Mouse (Mus musculus) naive thymus-derived CD4-positive, alpha-beta T cell, adult 2 months (primary cell): ENCODE measurements around the gene Kcnj10.
A peak's percentile ranks its signal among the peaks of the same experiment; 100 is the strongest.

Source experiments
- DNase-seq: peaks from one replicate; pipeline ENCODE4 v3.0.0-alpha.2; 2011; ENCODE audit warnings: low read depth

Gene Kcnj10

GRCm38 (mm10) chr1:172312768-172313561, 28.0 kb upstream of the Kcnj10 start:
- peak; percentile 55 for DNase-seq

GRCm38 (mm10) chr1:172313613-172314411, 27.2 kb upstream of the Kcnj10 start:
- peak; percentile 10 for DNase-seq

GRCm38 (mm10) chr1:172314911-172315310, 26.1 kb upstream of the Kcnj10 start:
- no peak for DNase-seq

GRCm38 (mm10) chr1:172317431-172317830, 23.6 kb upstream of the Kcnj10 start:
- DNase-seq = no peak

- no peak for DNase-seq
These were observed 23.1 kb upstream of the Kcnj10 start for GRCm38 (mm10) chr1:172317946-172318345.

GRCm38 (mm10) chr1:172318424-172319035, 22.5 kb upstream of the Kcnj10 start:
- no peak for DNase-seq

GRCm38 (mm10) chr1:172319346-172319745, 21.7 kb upstream of the Kcnj10 start:
- DNase-seq = no peak

GRCm38 (mm10) chr1:172319921-172320411, 21.0 kb upstream of the Kcnj10 start:
- no peak for DNase-seq

- no peak for DNase-seq
These were observed 18.3 kb upstream of the Kcnj10 start for GRCm38 (mm10) chr1:172322725-172323124.

- DNase-seq = no peak
These were observed 17.7 kb upstream of the Kcnj10 start for GRCm38 (mm10) chr1:172323298-172323697.

- DNase-seq = no peak
These were observed 17.1 kb upstream of the Kcnj10 start for GRCm38 (mm10) chr1:172323801-172324359.

GRCm38 (mm10) chr1:172324725-172325124, 16.3 kb upstream of the Kcnj10 start:
- DNase-seq = peak; percentile 86

- peak; percentile 78 for DNase-seq
These were observed 15.1 kb upstream of the Kcnj10 start for GRCm38 (mm10) chr1:172325680-172326535.

- peak; percentile 17 for DNase-seq
These were observed 14.3 kb upstream of the Kcnj10 start for GRCm38 (mm10) chr1:172326684-172327083.

- DNase-seq = no peak
These were observed 13.6 kb upstream of the Kcnj10 start for GRCm38 (mm10) chr1:172327206-172328001.

- DNase-seq = no peak
These were observed 13.0 kb upstream of the Kcnj10 start for GRCm38 (mm10) chr1:172328041-172328440.

GRCm38 (mm10) chr1:172328461-172328860, 12.5 kb upstream of the Kcnj10 start:
- DNase-seq = no peak

- DNase-seq = no peak
These were observed 11.9 kb upstream of the Kcnj10 start, which contains the start of gene Kcnj9 for GRCm38 (mm10) chr1:172329131-172329530. Gene Kcnj9 (minus strand): TSS chr1:172329318.

- no peak for DNase-seq
These were observed 11.4 kb upstream of the Kcnj10 start for GRCm38 (mm10) chr1:172329616-172330015.

- DNase-seq = no peak
These were observed 9.5 kb upstream of the Kcnj10 start for GRCm38 (mm10) chr1:172331422-172331947.
